Mouse (Mus musculus): ENCODE measurements around the gene Flt3l.
"Not testable (repeated sequence)": the region's sequence is repeated elsewhere in the genome, so short reads cannot be mapped to it uniquely, and the experiment has no call there.

Gene Flt3l

DNA sequence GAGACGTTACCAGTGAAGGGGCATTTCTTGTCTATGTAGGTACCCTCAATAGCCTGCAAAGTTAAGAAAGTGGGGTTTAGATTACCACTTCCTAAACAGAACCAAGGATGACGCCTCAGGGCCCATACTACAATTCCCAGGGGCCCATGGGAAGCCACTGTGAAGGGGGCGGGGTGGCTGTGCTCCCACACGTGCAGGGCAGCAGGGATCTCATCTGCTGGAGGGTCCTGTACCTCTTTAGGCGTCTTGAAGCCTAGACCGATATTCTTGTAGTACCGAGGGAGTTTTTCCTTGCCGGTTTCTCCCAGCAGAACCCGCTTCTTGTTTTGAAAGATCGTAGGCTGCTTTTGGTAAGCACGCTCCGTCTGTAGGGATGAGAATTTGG, 13.1 kb downstream of the Flt3l start:
- no peak for DNase-seq (ENCODE audit: low spot score)

GRCm38 (mm10) chr7:45122561-45123185, 13.6 kb downstream of the Flt3l start:
- no peak for DNase-seq (ENCODE audit: low spot score)

DNA sequence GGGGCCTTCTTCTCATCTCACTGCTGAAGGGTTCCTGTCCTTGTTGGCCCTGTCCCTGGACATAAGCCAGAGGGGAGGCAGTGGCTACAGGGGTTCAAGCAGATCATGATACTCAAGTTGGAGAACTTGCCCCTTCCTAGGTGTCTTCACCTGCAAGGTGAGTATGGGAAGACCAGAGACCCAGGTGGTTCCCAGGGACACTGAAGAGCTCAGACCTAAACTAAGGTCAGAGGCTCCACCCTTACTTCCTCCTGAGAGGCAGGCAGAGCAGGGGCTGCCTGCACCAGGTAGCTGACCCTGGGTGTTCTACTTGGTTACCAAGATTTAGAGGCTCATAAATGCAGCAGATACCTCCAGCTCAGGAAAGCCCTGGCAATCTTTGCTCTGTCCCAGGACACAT, 14.3 kb downstream of the Flt3l start:
- DNase-seq (ENCODE audit: low spot score): no peak

DNA sequence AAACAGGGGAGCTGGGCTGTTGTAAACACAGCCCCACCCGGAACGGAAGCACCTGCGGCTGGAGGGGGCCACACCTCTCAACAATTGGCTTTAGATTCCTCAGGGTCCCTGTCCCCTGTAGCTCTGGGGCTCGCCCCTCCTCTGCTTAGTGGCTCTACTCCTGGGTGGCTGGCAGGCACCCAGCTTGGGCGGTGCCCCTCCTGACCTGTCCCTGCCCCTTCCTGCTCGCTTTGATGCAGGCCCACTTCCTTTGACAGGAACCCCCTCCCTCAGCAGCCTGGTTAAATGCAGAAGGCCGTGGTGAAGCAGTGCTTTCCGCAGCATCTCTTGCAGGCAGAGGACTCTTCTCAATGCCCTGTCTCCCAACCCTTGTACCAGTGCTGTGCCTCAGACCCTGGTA, 14.8 kb downstream of the Flt3l start:
- no peak for DNase-seq (ENCODE audit: low spot score)

- DNase-seq (ENCODE audit: low spot score): no peak
Observed at GRCm38 (mm10) chr7:45119780-45120709, 16.2 kb downstream of the Flt3l start.

GRCm38 (mm10) chr7:45118336-45118735, 17.9 kb downstream of the Flt3l start:
- DNase-seq (ENCODE audit: low spot score): no peak

DNA sequence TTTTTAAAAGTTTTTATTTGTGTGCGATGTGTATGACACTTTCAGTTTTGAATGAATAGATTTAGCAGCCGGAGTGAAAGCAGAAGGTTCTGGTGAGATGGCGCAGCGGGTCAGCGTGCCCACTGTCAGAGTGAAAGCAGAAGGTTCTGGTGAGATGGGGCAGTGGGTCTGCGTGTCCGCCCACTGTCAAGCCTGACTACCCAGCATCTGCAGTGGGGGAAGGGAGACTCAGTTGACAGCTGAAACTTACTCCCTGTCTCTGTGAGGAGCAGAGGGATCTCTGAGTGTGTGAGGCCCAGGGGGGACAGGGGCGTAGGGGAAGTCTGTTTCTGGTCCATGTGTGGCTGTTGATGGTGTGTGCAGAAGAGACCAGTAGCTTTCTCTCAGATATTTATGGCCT, 18.7 kb downstream of the Flt3l start:
- no peak for DNase-seq (ENCODE audit: low spot score)

DNA sequence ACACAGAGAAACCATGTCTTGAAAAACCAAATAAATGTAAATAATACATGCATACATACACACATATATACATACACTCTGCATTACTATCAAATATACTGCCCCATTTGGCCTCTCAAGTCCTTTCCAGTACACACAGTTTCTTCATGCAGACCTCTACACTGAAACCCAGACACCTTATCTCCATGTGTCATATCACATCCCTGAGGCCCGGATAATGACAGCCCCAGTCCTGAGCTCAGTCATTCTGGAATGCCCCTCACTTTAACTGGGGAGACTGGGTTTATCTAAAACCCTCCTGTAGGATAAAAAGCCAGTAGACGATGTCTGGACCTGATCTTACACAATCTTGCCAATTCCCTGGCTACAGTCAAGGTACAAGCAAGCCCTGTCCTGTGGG, 22.8 kb downstream of the Flt3l start:
- no peak for DNase-seq (ENCODE audit: low spot score)

- no peak for DNase-seq (ENCODE audit: low spot score)
Observed at GRCm38 (mm10) chr7:45112529-45112928, 23.7 kb downstream of the Flt3l start.

GRCm38 (mm10) chr7:45111940-45112339, 24.3 kb downstream of the Flt3l start:
- no peak for DNase-seq (ENCODE audit: low spot score)

DNA sequence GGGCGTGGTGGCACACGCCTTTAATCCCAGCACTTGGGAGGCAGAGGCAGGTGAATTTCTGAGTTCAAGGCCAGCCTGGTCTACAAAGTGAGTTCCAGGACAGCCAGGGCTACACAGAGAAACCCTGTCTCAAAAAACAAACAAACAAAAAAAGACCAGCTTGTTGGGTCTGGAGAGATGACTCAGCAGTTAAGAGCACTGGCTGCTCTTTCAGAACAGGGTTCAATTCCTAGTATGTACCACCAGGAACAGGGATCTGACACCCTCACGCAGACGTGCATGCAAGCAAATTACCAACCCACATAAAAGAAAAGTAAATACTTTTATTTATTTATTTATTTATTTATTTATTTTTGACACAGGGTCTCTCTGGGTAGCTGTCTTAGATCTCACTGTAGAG, 26.1 kb downstream of the Flt3l start:
- DNase-seq (ENCODE audit: low spot score): not testable (repeated sequence)

GRCm38 (mm10) chr7:45107052-45107645, 29.1 kb downstream of the Flt3l start:
- no peak for DNase-seq (ENCODE audit: low spot score)

- no peak for DNase-seq (ENCODE audit: low spot score)
Observed at GRCm38 (mm10) chr7:45106441-45106840, 29.8 kb downstream of the Flt3l start.

DNA sequence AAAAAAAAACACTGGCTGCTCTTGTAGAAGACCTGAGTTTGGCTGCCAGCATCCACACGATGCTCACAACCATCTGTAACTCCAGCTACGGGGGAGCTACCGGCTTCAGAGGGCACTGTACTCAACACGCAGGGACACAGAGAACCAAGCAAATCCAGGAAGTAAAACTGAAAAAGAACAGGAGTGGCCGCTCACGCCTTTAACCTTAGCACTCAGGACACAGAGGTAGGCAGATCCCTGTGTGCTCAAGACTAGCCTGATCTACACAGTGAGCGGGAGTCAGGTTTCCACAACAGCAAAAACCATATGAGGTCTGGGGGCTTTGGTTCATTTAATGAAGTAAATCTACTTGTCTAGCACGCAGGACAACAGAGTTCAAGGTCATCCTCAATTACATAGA, 30.7 kb downstream of the Flt3l start:
- DNase-seq (ENCODE audit: low spot score): no peak

GRCm38 (mm10) chr7:45104941-45105340, 31.3 kb downstream of the Flt3l start:
- DNase-seq (ENCODE audit: low spot score): no peak

GRCm38 (mm10) chr7:45103652-45104180, 32.5 kb downstream of the Flt3l start, which contains the start of gene Fcgrt:
Gene Fcgrt, minus strand, starts transcription at chr7:45103851.
- DNase-seq (ENCODE audit: low spot score): peak; percentile 84

DNA sequence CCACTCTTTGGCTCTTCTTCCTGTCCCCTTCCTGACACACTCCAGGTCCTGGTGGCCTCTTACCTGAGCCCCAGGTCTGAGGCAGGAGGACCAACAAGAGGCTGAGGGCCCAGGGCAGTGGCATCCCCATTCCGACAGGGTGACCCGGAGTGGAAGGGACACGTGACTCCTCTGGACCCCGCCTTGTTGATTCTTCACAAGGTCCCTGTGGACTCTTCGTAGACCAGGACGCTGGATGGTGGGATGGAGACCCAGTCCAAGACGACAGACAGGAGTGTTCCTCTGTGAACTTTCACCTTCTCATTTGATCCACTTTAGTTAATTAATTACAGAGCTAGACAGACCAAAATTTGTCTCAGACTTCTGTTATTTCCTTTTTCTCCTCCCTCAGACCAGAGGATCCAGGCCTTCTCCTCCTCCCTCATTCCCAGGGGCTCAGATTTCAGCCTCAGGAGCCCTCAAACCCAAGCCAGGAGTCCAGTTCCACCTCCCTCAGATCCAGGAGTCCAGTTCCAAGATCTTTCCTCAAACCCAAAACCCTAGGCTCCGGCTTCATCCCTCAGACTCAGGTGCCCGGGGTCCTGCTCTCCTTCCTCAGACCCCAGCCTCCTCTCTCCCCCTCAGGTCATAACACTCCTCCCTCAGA, 33.2 kb downstream of the Flt3l start:
- DNase-seq (ENCODE audit: low spot score): no peak

DNA sequence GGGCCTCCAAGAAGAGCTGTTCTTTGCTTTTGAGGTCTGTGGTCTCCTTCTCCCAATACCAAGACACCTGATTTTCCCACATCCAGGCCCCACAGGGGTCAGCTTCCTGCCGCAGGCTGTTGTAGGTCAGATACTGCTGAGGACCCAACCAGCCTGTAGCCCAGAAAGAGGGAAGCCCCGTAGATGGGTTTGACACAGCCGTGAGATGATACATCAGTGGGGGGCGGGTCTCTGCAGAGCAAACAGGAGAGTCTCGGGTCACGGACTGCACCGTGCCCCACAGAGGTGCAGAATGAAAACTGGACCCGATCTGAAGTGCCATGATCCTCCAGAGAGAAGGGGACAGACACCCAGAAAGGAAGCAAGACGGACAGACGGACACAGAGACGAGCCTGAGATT, 33.8 kb downstream of the Flt3l start:
- DNase-seq (ENCODE audit: low spot score): no peak

DNA sequence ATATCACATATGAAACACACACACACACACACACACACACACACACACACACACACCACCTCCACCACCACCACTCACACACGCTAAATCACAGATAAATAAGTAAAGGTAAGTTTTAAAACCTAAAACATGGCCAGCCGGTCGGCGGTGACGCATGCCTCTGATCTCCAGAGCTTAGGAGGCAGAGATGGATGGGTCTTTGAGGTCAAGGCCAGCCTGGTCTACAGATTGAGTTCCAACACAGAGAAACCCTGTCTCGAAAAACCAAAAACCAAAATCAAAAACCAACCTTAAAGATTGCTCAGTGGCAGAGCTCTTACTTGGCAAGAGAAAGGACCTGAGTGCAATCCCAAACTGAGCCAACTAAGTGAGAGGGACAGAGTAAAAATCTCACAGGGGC, 36.2 kb downstream of the Flt3l start:
- DNase-seq (ENCODE audit: low spot score): no peak

- no peak for DNase-seq (ENCODE audit: low spot score)
Observed at GRCm38 (mm10) chr7:45098541-45099240, 37.5 kb downstream of the Flt3l start.

DNA sequence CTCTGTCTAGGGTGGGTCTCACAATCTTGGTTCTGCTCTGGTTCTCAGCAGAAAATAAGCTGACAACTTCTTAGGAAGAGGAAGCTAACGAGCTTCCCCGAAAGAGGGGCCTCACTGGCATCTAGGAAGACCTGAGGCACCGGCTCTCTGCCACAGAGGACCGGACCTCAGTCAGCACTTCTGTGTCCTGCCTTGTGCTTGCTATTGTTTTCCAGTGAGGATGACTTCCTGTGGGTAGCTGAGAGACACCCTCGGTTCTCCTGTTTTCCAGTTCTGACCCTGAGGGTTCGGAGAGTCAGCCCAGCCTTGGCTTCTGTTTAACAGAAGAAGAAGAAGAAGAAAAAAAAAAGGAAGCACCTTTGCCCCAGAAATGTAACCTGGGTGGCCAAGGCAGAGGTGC, 38.8 kb downstream of the Flt3l start:
- DNase-seq (ENCODE audit: low spot score): no peak

DNA sequence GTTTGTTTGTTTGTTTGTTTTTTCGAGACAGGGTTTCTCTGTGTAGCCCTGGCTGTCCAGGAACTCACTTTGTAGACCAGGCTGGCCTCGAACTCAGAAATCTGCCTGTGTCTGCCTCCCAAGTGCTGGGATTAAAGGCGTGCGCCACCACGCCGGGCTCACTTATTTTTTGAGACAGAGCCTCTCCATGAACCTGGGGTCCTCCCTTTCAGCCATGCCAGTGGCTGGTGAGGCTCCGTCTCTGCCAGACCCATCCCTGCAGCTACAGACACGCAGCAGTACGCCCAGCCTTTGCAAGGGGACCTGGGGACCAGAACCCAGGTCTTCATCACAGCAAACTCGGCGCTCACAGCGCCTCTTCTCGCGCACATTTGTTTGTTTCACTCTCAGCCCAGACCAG, 40.3 kb downstream of the Flt3l start:
- DNase-seq (ENCODE audit: low spot score): not testable (repeated sequence)
